ENCODE assay signal across 12 mouse cellular contexts in genomic region chr17:66908921-66909320, GRCm38 (mm10).
"Had no signal": no experiment of that assay in that cellular context is flagged by ENCODE, and none has a peak within 500 bp of the region (broad histone marks: within the 10 kb centered on the region; RNA-seq: fewer than 3 reads in every experiment).

No protein-coding gene starts in this region.

- H3K4me2 ChIP-seq: limb, embryonic 15.5 days; liver, embryonic 12.5 days; lung, embryonic 14.5 days; neural tube, embryonic 12.5 days had no signal

- ATAC-seq: liver, embryonic 12.5 days had no signal

- DNase-seq: kidney, postnatal 4 days; lung, embryonic 14.5 days; lung, postnatal 10 days; lung, postnatal 4 days; midbrain, embryonic 14.5 days; thymus, postnatal 4 days had no signal

- H3K27ac ChIP-seq: layer of hippocampus, adult 2 months; limb, embryonic 15.5 days; liver, embryonic 12.5 days; midbrain, embryonic 10.5 days; neural tube, embryonic 12.5 days; stomach, postnatal 0 days had no signal

- H3K9me3 ChIP-seq: limb, embryonic 15.5 days; liver, embryonic 12.5 days; midbrain, embryonic 10.5 days; neural tube, embryonic 12.5 days had no signal

- H3K36me3 ChIP-seq: limb, embryonic 15.5 days; liver, embryonic 12.5 days; midbrain, embryonic 10.5 days; neural tube, embryonic 12.5 days had no signal

- H3K4me1 ChIP-seq: liver, embryonic 12.5 days; midbrain, embryonic 10.5 days; neural tube, embryonic 12.5 days had no signal

- H3K27me3 ChIP-seq: limb, embryonic 15.5 days; liver, embryonic 12.5 days; neural tube, embryonic 12.5 days had no signal

- H3K4me3 ChIP-seq: layer of hippocampus, adult 2 months; limb, embryonic 15.5 days; liver, embryonic 12.5 days; midbrain, embryonic 10.5 days; neural tube, embryonic 12.5 days had no signal

- H3K9ac ChIP-seq: limb, embryonic 15.5 days; liver, embryonic 12.5 days; lung, embryonic 14.5 days; neural tube, embryonic 12.5 days had no signal
